Mouse (Mus musculus) heart, embryonic 10.5 days (tissue): ENCODE data around the gene Kctd21. TPM values are rescaled to one million over a fixed set of nuclear protein-coding genes. Genes with fewer than 3 reads are reported as not detected.

ENCODE experiments used
- DNase-seq: peaks from one replicate; pipeline ENCODE4 v3.0.0-alpha.2; 2017; ENCODE audit warnings: low spot score
- H3K27ac ChIP-seq: fragments of 300-500 bp; sonication (generic); 2 replicates; pipeline ENCODE4 v1.5.1; 2016; ENCODE audit warnings: mild to moderate bottlenecking
- H3K27me3 ChIP-seq: fragments of 300-500 bp; sonication (generic); 2 replicates; pipeline ENCODE4 v1.6.1; 2016; ENCODE audit warnings: mild to moderate bottlenecking; ENCODE audit not compliant: poor library complexity, insufficient read depth, severe bottlenecking
- H3K36me3 ChIP-seq: fragments of 300-500 bp; sonication (generic); 2 replicates; pipeline ENCODE4 v1.6.1; 2016; ENCODE audit warnings: mild to moderate bottlenecking, moderate library complexity
- H3K4me1 ChIP-seq: fragments of 300-500 bp; sonication (generic); 2 replicates; pipeline ENCODE4 v1.6.1; 2016; ENCODE audit warnings: mild to moderate bottlenecking
- H3K4me3 ChIP-seq: fragments of 300-500 bp; sonication (generic); 2 replicates; pipeline ENCODE4 v1.5.1; 2016; ENCODE audit warnings: mild to moderate bottlenecking, moderate library complexity
- H3K9me3 ChIP-seq: fragments of 300-500 bp; sonication (generic); 2 replicates; pipeline ENCODE4 v1.6.1; 2016; ENCODE audit warnings: mild to moderate bottlenecking, moderate library complexity
- WGBS: fragments of 180-500 bp; shearing (Covaris S2); methylation state at CpG from one replicate; pipeline ENCODE4 v1.1.7; 2016; 5-methylcytosine and 5-hydroxymethylcytosine counted together
- polyA plus RNA-seq: library from polyadenylated mRNA; unstranded; fragments of >200 nt; fragmentation: Nextera tagmentation; extraction: Ambion mirVana; gene quantifications from 2 replicates; pipeline ENCODE4 v1.2.1, GENCODE M21; 2016

Gene Kctd21
- polyA plus RNA-seq, 1 experiment from 2014 or later, result 4.1 TPM

GRCm38 (mm10) chr7:97356875-97357276 is 24.7 kb downstream of the Kctd21 start:
- Histone ChIP-seq H3K27ac (no peak overlapping the region), H3K9me3 (no peaks in the 10 kb centered on the region)

GRCm38 (mm10) chr7:97357840-97358239 is 25.7 kb downstream of the Kctd21 start:
- Histone ChIP-seq H3K4me1 (peaks cover 10% of the 10 kb centered on the region), H3K9me3 (no peaks in the 10 kb centered on the region), H3K36me3 (no peaks in the 10 kb centered on the region), H3K4me3 (no peak overlapping the region), H3K27me3 (0 out of 2 replicates have a peak, but pooled peaks cover 6% of the 10 kb centered on the region), H3K27ac (no peak overlapping the region)
- 67% methylated on average over 3 of the region's 3 CpGs for WGBS
- DNase-seq, result peak; percentile 54

More at GRCm38 (mm10) chr7:97356875-97357276, 24.7 kb downstream of the Kctd21 start:
- peak; percentile 43 for DNase-seq
- H3K36me3 ChIP-seq, result no peaks in the 10 kb centered on the region
- 75% methylated on average over 5 of the region's 5 CpGs for WGBS
- H3K4me1 ChIP-seq, result peaks cover 10% of the 10 kb centered on the region
- H3K4me3 ChIP-seq, result no peak overlapping the region
- 0 out of 2 replicates have a peak, but pooled peaks cover 6% of the 10 kb centered on the region for H3K27me3 ChIP-seq

- no peaks in the 10 kb centered on the region for H3K9me3 ChIP-seq
- 0 out of 2 replicates have a peak, but pooled peaks cover 6% of the 10 kb centered on the region for H3K27me3 ChIP-seq
- no peak overlapping the region for H3K27ac ChIP-seq
- peaks cover 10% of the 10 kb centered on the region for H3K4me1 ChIP-seq
- 79% methylated on average over 4 of the region's 4 CpGs for WGBS
- DNase-seq, result peak; percentile 58
- no peak overlapping the region for H3K4me3 ChIP-seq
- no peaks in the 10 kb centered on the region for H3K36me3 ChIP-seq
These were observed 26.2 kb downstream of the Kctd21 start for GRCm38 (mm10) chr7:97358347-97358746.

DNA sequence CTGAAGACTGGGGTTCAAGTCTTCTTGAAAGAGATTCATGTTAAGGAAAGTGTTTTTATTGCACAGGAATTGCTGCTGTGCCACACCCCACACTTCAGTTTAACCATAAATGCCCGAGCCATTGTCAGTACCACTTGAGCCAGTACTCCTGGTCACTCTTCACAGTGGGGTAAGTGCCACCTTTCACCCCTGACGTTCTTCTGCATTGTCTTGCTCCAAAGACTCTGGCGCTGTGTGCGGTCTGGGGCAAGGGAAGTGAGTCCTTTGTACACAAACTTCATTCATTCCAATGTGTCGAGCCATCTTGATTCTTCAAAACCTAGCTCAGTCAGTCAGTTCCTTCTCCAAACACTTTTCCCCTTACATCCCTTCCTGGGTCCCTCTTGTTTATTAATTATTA is 28.0 kb downstream of the Kctd21 start:
- DNase-seq, result peak; percentile 58
- 70% methylated on average over 5 of the region's 5 CpGs for WGBS
- no peaks in the 10 kb centered on the region for H3K9me3 ChIP-seq

DNA sequence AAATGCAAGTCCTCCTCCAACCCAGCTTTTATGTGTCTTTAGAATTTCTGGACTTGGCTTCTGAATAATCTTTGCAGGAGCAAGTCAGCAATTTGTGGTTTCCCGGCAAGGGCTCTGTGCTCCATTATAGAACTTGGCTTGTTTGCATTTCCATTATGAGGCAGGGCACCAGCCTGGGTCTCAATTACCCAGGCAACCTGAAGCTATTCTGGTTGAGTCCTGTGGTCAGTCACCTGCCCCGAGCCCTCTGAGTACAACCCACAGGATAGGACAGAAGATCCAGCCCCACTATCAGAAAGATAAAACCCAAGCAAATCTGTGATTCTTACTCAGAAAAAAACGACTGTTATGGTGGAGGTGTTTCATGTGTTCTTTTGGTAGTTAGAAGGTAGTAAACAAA is 28.8 kb downstream of the Kctd21 start:
- Histone ChIP-seq H3K4me1 (no peaks in the 10 kb centered on the region), H3K36me3 (no peaks in the 10 kb centered on the region), H3K27me3 (0 out of 2 replicates have a peak, but pooled peaks cover 6% of the 10 kb centered on the region), H3K27ac (no peak overlapping the region), H3K4me3 (no peak overlapping the region), H3K9me3 (no peaks in the 10 kb centered on the region)
- peak; percentile 61 for DNase-seq
- 56% methylated on average over 3 of the region's 3 CpGs for WGBS

More for the DNA sequence above, 28.0 kb downstream of the Kctd21 start:
- Histone ChIP-seq H3K4me3 (no peak overlapping the region), H3K36me3 (no peaks in the 10 kb centered on the region), H3K4me1 (peaks cover 6% of the 10 kb centered on the region), H3K27me3 (0 out of 2 replicates have a peak, but pooled peaks cover 6% of the 10 kb centered on the region), H3K27ac (no peak overlapping the region)

GRCm38 (mm10) chr7:97361467-97361866 is 29.3 kb downstream of the Kctd21 start:
- H3K9me3 ChIP-seq, result no peaks in the 10 kb centered on the region
- no peaks in the 10 kb centered on the region for H3K36me3 ChIP-seq
- DNase-seq, result peak; percentile 72
- 25% methylated on average over 4 of the region's 4 CpGs for WGBS
- no peaks in the 10 kb centered on the region for H3K4me1 ChIP-seq
- no peak overlapping the region for H3K27ac ChIP-seq
- 0 out of 2 replicates have a peak, but pooled peaks cover 6% of the 10 kb centered on the region for H3K27me3 ChIP-seq
- H3K4me3 ChIP-seq, result no peak overlapping the region

GRCm38 (mm10) chr7:97365887-97366286 is 33.8 kb downstream of the Kctd21 start:
- no peak overlapping the region for H3K4me3 ChIP-seq
- WGBS, result 58% methylated on average over 1 of the region's 1 CpGs
- no peaks in the 10 kb centered on the region for H3K27me3 ChIP-seq
- H3K36me3 ChIP-seq, result no peaks in the 10 kb centered on the region
- H3K9me3 ChIP-seq, result no peaks in the 10 kb centered on the region
- peaks cover 3% of the 10 kb centered on the region for H3K4me1 ChIP-seq
- no peak overlapping the region for H3K27ac ChIP-seq
- peak; percentile 13 for DNase-seq

DNA sequence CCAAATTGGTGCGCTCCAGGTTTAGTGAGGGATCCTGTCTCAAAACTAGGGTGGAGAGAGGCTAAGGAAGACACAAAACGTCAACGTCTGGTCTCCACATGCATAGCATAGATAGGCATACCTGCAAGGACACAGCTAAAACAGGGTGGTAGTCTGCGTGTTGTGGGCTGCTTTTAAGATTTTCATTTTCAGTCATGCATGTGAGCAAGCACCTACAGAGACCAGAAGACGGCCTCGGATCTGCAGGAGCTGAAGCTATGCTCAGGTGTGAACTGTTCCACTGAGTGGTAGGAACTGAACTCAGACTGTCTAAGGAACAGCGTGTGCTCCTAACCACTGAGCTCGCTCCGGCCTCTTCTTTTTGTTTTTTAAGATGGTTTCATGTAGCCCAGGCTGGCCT is 43.0 kb downstream of the Kctd21 start:
- Histone ChIP-seq H3K36me3 (peaks cover 63% of the 10 kb centered on the region), H3K4me1 (peaks cover 13% of the 10 kb centered on the region), H3K27ac (no peak overlapping the region), H3K4me3 (no peak overlapping the region), H3K27me3 (no peaks in the 10 kb centered on the region), H3K9me3 (no peaks in the 10 kb centered on the region)
- no peak for DNase-seq
- WGBS, result 95% methylated on average over 9 of the region's 9 CpGs

DNA sequence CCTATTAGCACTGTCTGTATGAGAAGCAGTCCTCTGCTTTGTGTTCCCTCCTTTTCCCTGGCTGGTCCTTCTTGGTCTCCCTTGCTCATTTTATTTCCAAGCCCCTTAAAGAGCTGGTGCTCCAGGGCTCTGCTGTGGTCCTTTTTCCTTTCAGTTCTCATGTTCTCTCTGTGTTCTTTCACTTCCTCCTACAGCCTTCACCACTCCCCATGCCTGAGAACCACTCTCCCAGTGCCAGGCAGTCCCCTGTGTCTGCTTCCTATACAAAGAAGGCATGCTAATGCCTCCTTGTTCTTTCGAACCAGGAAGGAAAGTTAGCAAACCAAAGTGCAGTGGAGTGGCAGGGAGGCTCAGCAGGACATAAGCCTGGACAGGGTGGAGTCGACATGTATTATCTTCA is 43.8 kb downstream of the Kctd21 start:
- Histone ChIP-seq H3K27ac (no peak overlapping the region), H3K36me3 (peaks cover 69% of the 10 kb centered on the region), H3K4me3 (no peak overlapping the region), H3K9me3 (no peaks in the 10 kb centered on the region), H3K4me1 (peaks cover 9% of the 10 kb centered on the region), H3K27me3 (no peaks in the 10 kb centered on the region)
- WGBS, result 84% methylated on average over 2 of the region's 2 CpGs
- peak; percentile 30 for DNase-seq

GRCm38 (mm10) chr7:97379304-97379703 is 47.2 kb downstream of the Kctd21 start:
- no peaks in the 10 kb centered on the region for H3K9me3 ChIP-seq
- no peaks in the 10 kb centered on the region for H3K4me1 ChIP-seq
- no peaks in the 10 kb centered on the region for H3K27me3 ChIP-seq
- peaks cover 93% of the 10 kb centered on the region for H3K36me3 ChIP-seq
- no peak for DNase-seq
- no peak overlapping the region for H3K27ac ChIP-seq
- 92% methylated on average over 5 of the region's 5 CpGs for WGBS
- no peak overlapping the region for H3K4me3 ChIP-seq

DNA sequence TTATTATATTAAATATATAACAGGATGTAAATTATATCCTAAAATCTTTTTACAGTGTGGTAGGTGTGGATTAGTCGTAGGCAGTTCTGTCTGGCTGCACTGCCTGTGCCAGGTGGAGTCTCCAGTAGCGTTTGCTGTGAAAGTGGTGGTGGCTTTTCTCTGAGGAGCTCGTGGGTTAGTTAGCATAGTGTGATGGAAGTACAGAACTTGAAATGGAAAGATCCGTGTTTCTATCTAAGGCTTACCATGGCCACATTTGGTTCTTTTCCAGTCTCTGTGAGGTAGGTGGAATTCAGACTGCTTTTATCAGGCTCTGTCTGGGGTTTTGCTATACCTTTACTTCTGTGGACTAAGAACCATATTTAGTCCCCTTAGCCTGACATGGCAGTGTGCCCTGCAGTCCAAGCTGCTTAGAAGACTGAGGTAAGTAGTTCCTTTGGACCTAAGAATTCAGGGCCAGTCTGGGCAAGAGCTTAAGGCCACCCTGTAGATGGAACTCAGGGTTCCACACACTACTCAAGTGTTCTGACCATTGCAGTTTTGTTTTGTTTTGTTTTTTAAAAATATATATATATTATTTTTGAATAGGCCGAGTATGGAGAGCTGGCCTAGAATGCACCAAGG is 48.5 kb downstream of the Kctd21 start:
- H3K27ac ChIP-seq, result no peak overlapping the region
- H3K27me3 ChIP-seq, result no peaks in the 10 kb centered on the region
- H3K9me3 ChIP-seq, result no peaks in the 10 kb centered on the region
- peaks cover 93% of the 10 kb centered on the region for H3K36me3 ChIP-seq
- H3K4me3 ChIP-seq, result no peak overlapping the region
- peak; percentile 53 for DNase-seq
- WGBS, result 92% methylated on average over 5 of the region's 5 CpGs
- H3K4me1 ChIP-seq, result no peaks in the 10 kb centered on the region

GRCm38 (mm10) chr7:97382661-97383060 is 50.5 kb downstream of the Kctd21 start:
- Histone ChIP-seq H3K27ac (no peak overlapping the region), H3K27me3 (no peaks in the 10 kb centered on the region), H3K4me3 (no peak overlapping the region), H3K4me1 (no peaks in the 10 kb centered on the region), H3K36me3 (peaks cover 97% of the 10 kb centered on the region), H3K9me3 (no peaks in the 10 kb centered on the region)
- 94% methylated on average over 8 of the region's 8 CpGs for WGBS
- DNase-seq, result peak; percentile 52

- Histone ChIP-seq H3K4me3 (no peak overlapping the region), H3K36me3 (peaks cover 97% of the 10 kb centered on the region), H3K27me3 (no peaks in the 10 kb centered on the region), H3K9me3 (no peaks in the 10 kb centered on the region), H3K27ac (no peak overlapping the region), H3K4me1 (no peaks in the 10 kb centered on the region)
- peak; percentile 52 for DNase-seq
- WGBS, result 88% methylated on average over 10 of the region's 10 CpGs
These were observed 51.5 kb downstream of the Kctd21 start for GRCm38 (mm10) chr7:97383496-97384132.
